Mouse (Mus musculus): ENCODE results near the gene Spata31d1a.

Spata31d1a gene

GRCm38 (mm10) chr13:59699131-59699530, 11.0 kb downstream of the Spata31d1a start:
- DNase-seq = no peak

DNA sequence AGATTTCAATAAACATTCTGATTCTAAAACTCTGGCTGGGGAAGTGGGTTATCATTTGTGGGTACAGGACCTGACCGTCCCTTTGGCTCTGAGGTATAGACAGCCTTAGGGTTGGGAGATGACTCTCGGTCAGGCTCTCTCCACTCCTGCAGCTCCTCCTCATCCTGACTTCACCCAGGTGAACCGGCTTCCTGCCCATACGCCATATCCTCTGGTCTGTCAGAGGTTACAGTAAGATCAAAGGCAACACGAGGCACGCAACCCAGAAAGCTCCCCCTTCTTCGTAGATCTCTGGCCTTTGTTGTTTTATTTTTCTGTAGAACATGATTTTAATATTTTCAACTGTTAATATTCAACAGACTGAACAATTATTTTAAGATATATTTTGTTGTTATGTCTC, 14.3 kb downstream of the Spata31d1a start:
- no peak for DNase-seq

DNA sequence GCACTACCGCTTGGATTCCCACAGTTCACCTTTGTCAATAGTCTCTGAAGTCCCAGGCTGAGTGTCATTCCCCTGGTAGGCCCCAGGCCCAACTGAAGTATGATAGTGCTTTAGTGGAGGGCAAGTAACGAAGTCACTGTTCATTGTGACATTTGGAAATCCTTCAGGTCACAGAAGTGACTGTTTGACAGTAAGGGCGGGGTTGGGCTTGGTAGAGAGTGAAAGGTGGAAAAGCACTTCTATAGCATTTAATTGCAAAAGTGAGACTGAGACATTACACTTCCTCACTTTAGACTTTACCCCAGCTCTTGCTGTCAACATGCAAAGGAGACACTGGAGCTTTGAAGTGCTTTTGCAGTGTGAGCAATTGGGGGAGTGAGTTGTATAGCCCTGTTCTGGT, 16.1 kb downstream of the Spata31d1a start, which contains the start of gene 4921517D22Rik:
TSS of gene 4921517D22Rik (minus strand) at position 101 of the 400 bp plus-strand sequence.
- no peak for DNase-seq

- DNase-seq = no peak
These were observed 18.7 kb downstream of the Spata31d1a start for GRCm38 (mm10) chr13:59691478-59691877.

GRCm38 (mm10) chr13:59690576-59690975, 19.6 kb downstream of the Spata31d1a start:
- DNase-seq = no peak

DNA sequence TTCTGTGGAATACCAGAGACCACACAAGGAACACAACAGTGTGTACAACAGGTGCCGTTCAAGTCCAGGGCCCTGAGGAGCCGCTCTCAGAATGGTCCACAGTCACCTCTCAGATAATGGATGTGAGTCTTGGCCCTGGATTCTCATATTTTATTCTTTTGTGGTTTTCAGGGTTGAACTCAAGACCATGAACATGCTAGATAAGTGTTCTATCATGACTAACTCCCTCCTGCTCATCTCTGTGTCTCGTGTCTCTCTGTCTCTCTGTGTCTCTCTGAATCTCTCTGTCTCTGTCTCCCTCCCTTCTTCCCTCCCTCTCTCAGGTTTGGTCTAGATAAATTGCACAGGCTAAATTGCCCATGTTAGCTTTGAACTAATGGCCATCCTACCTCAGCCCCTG, 20.3 kb downstream of the Spata31d1a start:
- no peak for DNase-seq

DNA sequence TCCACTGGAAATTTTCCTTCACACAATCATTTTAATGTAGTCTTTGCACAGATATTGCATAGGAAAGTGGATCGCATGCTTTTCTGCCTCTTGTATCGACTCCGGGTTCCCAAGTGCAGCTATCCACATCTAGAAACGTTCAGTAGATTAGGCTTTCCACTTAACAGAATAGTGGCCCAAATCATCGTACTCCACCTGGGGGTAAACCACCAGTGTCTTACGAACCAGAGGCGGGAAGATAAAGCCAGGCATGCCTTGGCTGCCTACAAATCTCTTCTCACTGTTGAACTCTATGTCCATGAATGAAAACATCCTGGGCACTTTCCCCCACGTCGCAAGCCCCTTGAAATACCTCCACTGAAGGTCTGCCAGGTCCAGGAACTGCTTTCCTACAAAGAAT, 20.8 kb downstream of the Spata31d1a start:
- DNase-seq = no peak

DNA sequence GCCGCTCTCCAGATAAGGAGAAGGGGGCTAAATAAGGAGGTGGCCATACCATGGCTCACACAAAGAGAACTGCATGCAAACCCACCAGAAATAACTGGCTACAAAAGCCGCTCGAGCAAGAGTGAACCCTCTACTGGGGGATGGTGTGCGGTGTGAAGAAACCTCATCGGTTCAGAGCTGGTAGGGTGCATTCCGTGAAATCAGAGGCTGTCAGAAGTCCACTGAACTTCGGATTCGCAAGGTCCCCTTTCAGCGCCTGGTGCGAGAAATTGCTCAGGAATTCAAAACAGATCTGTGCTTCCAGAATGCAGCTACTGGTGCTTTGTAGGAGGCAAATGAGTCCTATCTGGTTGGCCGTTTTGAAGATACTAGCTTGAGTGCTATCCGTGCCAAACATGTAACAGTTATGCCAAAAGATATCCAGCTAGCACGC, 21.8 kb downstream of the Spata31d1a start:
- peak; percentile 13 for DNase-seq

- DNase-seq = no peak
These were observed 24.9 kb downstream of the Spata31d1a start for GRCm38 (mm10) chr13:59685236-59685635.

DNA sequence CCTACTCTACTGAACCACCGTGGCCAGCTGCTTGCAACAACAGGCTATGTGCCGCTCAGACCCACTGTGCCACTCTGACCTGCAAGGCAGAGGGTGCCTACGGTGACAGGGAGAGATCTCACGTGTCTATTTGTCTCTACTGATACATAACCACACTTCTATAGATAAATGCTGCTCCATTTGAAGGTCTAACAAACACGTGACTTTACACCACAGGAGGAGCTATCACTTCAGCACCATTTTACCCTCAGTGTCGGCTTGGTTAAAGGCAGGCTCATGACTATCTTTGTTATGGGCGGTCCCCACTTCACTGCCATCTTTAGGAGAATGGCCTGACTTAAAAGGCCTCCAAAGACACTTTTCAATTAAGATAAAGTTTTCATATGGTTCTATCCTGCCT, 27.5 kb downstream of the Spata31d1a start:
- DNase-seq = no peak

- DNase-seq = no peak
These were observed 30.2 kb downstream of the Spata31d1a start for GRCm38 (mm10) chr13:59679908-59680307.

DNA sequence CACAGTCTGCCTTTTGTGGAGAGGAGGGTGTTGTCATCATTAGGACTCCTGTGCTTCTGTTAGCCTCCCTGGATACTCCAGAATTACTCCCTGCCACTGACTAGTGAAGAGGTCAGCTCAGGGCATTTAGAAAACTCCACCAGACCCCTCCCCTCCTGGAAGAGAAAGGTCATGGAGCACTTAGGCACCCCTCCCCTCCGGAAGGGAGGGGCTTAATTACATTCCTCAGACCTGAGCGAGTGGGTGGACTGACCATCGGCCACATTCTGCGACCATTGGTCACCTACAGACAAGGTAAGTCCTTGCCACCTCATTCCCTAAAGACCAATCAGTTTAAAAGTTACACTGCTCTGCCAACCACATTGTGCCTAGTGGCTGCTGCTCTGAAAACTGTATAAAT, 30.8 kb downstream of the Spata31d1a start:
- DNase-seq = no peak

GRCm38 (mm10) chr13:59676316-59677229, 33.6 kb downstream of the Spata31d1a start:
- no peak for DNase-seq

DNA sequence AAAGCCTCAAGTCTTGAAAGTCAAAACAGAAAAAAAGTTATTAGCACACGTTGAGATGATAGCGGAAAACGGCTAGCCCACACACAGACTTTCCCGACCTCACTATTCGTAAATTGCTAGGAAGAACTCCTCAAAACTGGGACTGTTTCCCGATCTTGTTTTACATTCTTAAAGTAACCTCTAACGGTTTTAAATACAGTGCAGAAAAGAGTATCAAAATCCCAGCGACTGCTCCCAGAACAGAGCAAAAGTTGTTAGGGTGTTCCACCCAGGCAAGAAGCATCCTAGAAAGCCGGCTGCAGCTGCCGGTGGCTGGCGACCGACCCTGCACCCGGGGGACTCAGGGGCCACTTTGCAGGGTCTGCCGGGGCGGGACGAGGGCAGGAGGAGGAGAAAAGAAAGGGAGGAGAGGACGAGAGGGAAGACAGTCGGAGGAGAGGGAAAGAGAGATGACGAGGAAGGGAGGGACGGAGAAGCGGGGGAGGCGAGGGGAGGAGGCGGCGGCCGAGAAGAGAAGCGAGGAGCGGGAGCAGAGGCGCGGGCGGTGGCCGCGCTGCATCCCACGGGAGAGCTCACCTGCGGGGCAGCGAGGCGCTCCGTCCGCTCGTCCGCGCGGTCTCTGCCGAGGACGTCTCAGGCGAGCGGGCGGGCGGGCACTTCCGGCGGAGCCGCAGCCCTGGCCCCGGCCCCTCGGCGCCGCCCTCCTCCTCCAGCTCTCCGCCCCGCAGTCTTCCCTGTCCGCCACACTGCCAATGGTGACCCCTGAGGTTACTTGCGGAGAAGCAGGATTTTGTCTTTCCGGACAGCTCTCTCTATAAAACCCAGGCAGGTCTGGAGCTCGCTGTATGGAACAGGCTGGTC, 34.7 kb downstream of the Spata31d1a start, which contains the start of gene Golm1:
TSS of gene Golm1 (minus strand) at position 661 of the 861 bp plus-strand sequence.
- DNase-seq = peak; percentile 68

DNA sequence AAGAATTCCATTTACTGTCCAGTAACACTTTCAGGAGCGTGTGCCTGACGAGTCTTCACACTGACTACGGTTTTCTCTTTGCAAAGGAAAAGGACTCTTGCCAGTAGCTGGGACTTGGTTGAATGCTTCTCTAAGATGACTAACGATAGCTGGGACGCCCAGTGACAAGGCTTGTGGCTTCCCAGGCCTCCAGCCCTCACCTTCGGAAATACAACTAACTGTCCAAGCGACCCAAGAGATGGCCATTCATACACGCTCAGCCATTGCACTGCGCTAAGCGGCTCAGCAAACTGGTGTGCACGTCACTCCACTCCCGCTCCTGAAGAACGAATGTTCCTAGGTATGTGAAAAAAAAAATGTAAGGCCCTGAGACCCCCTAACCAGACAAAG, 35.4 kb downstream of the Spata31d1a start:
- DNase-seq = no peak

- no peak for DNase-seq
These were observed 35.9 kb downstream of the Spata31d1a start for GRCm38 (mm10) chr13:59674215-59674614.

DNA sequence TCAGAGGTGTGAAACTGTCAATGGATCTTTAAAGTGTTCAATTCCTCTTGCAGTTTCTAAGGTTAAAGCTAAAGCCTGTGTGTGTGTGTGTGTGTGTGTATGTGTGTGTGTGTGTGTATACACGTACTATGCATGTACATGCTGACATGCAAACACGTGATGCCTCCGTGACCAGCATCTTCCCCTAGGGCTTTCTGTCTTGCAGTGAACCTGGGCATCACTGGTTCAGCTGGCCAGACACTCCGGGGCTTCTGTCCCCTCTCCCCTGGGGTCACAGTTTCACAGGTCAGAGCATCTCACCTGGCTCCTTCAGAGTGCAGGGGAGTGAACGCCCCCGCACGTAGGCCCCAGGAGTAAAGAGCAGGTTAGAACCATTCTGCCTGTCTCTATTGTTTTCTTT, 36.5 kb downstream of the Spata31d1a start:
- no peak for DNase-seq

DNA sequence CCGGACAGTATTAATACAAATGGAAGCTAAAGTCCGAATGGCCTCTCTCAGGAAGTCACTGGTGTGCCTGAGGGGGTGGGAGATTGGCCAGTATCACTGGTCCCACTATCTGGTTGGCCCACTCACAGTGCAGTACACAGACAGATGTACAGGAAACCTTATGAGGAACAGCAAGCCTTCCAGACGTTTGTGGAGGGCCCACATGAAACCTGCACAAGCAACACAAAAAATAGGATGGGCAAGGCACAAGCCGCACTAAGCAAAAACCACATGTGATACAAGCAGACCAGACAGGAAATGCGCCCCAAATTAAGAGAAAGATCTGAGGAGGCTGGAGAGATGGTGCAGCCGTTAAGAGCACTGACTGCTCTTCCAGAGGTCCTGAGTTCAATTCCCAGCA, 37.9 kb downstream of the Spata31d1a start:
- DNase-seq = no peak

- DNase-seq = no peak
These were observed 38.6 kb downstream of the Spata31d1a start for GRCm38 (mm10) chr13:59671521-59671920.

DNA sequence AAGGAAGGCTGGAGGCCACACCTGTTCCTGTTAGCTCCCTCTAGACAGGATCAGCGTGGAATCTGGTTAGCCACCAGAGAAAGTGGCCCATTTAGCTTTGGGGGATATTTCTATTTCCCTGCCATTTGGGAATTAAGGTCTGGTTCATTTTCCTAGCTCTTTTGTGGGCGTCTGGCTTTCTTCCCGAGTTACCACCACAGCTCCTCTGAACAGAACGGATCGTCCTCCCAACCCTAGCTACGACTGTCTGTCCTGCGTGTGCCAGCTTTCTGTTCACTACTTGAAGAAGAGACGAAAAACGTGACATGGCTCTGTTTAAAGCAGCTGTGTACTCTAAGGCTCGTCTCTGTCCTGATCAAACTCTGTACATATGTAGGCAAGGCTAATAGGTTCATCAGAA, 40.2 kb downstream of the Spata31d1a start:
- no peak for DNase-seq

GRCm38 (mm10) chr13:59668501-59669093, 41.5 kb downstream of the Spata31d1a start:
- DNase-seq = peak; percentile 41

DNA sequence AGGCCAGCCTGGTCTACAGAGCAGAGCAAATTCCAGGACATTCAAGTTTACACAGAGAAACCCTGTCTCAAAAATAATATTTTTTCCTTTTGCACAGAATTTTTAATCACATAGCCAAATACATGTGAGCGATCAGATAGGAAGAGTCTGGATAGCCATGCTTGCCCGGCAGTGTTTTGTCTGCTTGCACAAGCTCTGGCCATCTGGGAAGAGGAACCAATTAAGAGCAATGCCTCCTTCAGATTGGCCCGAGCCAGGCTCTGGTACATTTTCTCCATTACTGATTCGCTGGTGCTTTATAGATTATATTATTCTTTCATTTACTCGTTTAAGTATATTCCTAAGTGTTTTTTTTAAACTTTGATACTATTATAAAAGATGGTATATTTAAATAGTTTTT, 42.4 kb downstream of the Spata31d1a start:
- DNase-seq = no peak

Data from kidney, adult 18-20 months (tissue).